Mouse (Mus musculus) forebrain, embryonic 11.5 days (tissue): ENCODE data around the gene Cxcl5. TPM values are rescaled to one million over a fixed set of nuclear protein-coding genes. Genes with fewer than 3 reads are reported as not detected.

ENCODE experiments used
- ATAC-seq: fragments of 200-750 bp; cut with Nextera tagmentation; replicated peaks from 2 replicates; pipeline ENCODE4 v1.8.0; 2017; ENCODE audit warnings: moderate TSS enrichment; ENCODE audit not compliant: low FRiP score
- DNase-seq: peaks from one replicate; pipeline ENCODE4 v3.0.0-alpha.2; 2017; ENCODE audit warnings: low spot score
- H3K27ac ChIP-seq: fragments of 300-500 bp; sonication (generic); 2 replicates; pipeline ENCODE4 v1.5.1; 2014; ENCODE audit warnings: low read depth, low read length
- H3K27me3 ChIP-seq: fragments of 300-500 bp; sonication (generic); 2 replicates; pipeline ENCODE4 v1.6.1; 2014; ENCODE audit warnings: mild to moderate bottlenecking, low read length, mixed read lengths; ENCODE audit not compliant: control insufficient read depth, insufficient read depth
- H3K36me3 ChIP-seq: fragments of 300-500 bp; sonication (generic); 2 replicates; pipeline ENCODE4 v1.6.1; 2014; ENCODE audit warnings: mild to moderate bottlenecking, low read length, moderate library complexity, mixed read lengths; ENCODE audit not compliant: control insufficient read depth, insufficient read depth
- H3K4me1 ChIP-seq: fragments of 300-500 bp; sonication (generic); replicated peaks from 2 replicates; pipeline ENCODE4 v1.6.1; 2014; ENCODE audit warnings: low read length, mixed read lengths; ENCODE audit not compliant: control insufficient read depth, insufficient read depth
- H3K4me2 ChIP-seq: fragments of 300-500 bp; sonication (generic); 2 replicates; pipeline ENCODE4 v1.6.1; 2014; ENCODE audit warnings: low read depth, mild to moderate bottlenecking, low read length, moderate library complexity, mixed read lengths; ENCODE audit not compliant: severe bottlenecking
- H3K4me3 ChIP-seq: fragments of 300-500 bp; sonication (generic); 2 replicates; pipeline ENCODE4 v1.5.1; 2014; ENCODE audit warnings: low read depth, low read length
- H3K9ac ChIP-seq: fragments of 300-500 bp; sonication (generic); 2 replicates; pipeline ENCODE4 v1.6.1; 2014; ENCODE audit warnings: low read length
- H3K9me3 ChIP-seq: fragments of 300-500 bp; sonication (generic); 2 replicates; pipeline ENCODE4 v1.6.1; 2016; ENCODE audit warnings: low read length, mixed read lengths; ENCODE audit not compliant: control insufficient read depth
- WGBS: fragments of 180-500 bp; shearing (Covaris S2); extraction: QIAGEN DNeasy Blood & Tissue Kit; methylation state at CpG from one replicate; pipeline ENCODE4 v1.1.7; 2014; 5-methylcytosine and 5-hydroxymethylcytosine counted together
- polyA plus RNA-seq: library from polyadenylated mRNA; unstranded; fragments of >200 nt; fragmentation: Nextera tagmentation; extraction: Ambion mirVana; gene quantifications from 2 replicates; pipeline ENCODE4 v1.2.1, GENCODE M21; 2014

Cxcl5 gene
- 0.17 TPM in 1 of 2 replicates, not detected in the other for polyA plus RNA-seq

DNA sequence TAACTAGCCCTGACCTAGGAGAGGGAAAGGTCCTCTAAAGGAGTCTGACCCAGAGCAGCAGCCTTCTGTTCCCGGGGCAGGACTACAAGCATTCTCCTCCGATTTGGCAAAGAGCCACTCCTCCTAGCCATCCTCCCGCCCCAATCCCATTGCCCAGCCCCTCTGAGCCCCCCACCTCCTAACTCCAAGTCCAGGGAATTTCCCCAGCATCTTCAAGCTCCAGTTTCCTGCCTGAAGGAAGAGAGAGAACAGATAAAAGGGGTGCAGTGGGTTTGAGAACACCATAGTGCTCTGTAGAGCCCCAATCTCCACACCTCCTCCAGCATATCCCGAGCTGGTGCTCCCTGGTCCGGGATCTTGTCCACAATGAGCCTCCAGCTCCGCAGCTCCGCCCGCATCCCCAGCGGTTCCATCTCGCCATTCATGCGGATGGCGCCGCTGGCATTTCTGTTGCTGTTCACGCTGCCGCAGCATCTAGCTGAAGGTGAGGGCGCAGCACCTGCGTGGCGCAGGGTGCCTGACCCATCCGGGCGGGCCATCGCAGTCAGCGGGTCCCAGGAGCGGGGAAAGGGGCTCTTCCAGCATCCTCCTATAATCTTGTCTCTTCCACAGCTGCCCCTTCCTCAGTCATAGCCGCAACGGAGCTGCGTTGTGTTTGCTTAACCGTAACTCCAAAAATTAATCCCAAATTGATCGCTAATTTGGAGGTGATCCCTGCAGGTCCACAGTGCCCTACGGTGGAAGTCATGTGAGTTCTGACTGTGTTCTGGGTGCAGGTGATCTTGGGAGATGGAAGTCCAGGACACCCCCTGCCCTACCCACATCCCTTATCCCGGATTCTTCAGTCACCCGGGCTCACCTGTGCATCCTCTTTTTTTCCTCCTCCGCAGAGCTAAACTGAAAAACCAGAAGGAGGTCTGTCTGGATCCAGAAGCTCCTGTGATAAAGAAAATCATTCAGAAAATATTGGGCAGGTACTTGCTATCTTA, at the start of gene Cxcl5:
Gene Cxcl5 (plus strand): TSS at position 284 of the 989 bp plus-strand sequence.
- peak; percentile 37; the same call in 1 of the 2 replicates for ATAC-seq
- peaks cover 6% of the 10 kb centered on the region for H3K27me3 ChIP-seq
- peak; percentile 65 for DNase-seq
- H3K4me2 ChIP-seq = peak within 1 kb of the TSS; percentile 73
- H3K4me1 ChIP-seq = peaks cover 8% of the 10 kb centered on the region; the same call in 1 of the 2 replicates
- 2% methylated on average over 32 of the region's 32 CpGs for WGBS
- no peaks in the 10 kb centered on the region for H3K36me3 ChIP-seq
- no peak within 1 kb of the TSS for H3K27ac ChIP-seq
- no peaks in the 10 kb centered on the region for H3K9me3 ChIP-seq
- peak within 1 kb of the TSS; percentile 49 for H3K9ac ChIP-seq
- H3K4me3 ChIP-seq = peak within 1 kb of the TSS; percentile 32

DNA sequence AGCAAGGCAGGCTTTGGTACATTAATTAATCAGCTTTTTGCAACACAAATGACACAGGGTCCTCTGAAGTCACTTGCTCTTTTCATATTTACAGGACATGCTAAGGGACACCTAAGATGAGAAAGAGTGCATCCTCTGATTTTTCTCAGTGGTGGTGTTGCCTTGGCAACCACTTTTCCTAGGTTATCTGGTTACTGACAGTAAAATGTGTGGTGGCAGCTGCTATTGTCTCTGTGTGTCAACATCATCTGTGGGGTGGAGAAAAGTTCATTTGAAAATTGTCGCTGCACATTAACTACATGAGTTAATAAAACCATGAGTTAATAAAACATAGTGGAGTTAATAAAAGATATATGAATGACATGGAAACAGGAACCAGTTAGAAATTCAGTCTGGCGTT, 47.8 kb upstream of the Cxcl5 start:
- Histone ChIP-seq H3K27me3 (no peaks in the 10 kb centered on the region), H3K9me3 (no peaks in the 10 kb centered on the region), H3K9ac (no peak overlapping the region), H3K36me3 (no peaks in the 10 kb centered on the region), H3K27ac (no peak overlapping the region), H3K4me1 (no peaks in the 10 kb centered on the region), H3K4me2 (no peak overlapping the region), H3K4me3 (no peak overlapping the region)
- DNase-seq = no peak
- 87% methylated on average over 2 of the region's 2 CpGs for WGBS
- no peak for ATAC-seq

DNA sequence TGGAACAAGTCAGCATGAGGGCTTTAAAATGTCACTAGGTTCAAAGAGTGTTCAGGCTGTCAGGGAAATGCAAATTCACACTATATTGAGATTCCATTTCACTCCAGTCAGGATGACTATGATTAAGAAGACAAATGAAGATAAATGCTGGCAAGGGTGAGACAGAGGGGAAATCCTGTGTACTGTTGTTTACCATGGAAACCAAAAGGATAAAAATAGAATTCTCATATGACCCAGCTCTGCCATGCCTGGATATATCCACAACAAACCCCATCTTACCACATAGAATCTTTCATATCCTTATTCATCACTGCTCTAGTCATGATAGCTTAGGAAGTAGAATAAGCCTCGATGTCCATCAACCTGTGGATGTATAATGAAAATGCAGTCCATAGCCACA, 41.2 kb upstream of the Cxcl5 start:
- no peak for ATAC-seq
- Histone ChIP-seq H3K27me3 (no peaks in the 10 kb centered on the region), H3K9ac (no peak overlapping the region), H3K27ac (no peak overlapping the region), H3K36me3 (no peaks in the 10 kb centered on the region), H3K4me2 (no peak overlapping the region), H3K4me1 (no peaks in the 10 kb centered on the region), H3K9me3 (no peaks in the 10 kb centered on the region), H3K4me3 (no peak overlapping the region)
- no peak for DNase-seq
- WGBS = 81% methylated on average over 1 of the region's 1 CpGs

DNA sequence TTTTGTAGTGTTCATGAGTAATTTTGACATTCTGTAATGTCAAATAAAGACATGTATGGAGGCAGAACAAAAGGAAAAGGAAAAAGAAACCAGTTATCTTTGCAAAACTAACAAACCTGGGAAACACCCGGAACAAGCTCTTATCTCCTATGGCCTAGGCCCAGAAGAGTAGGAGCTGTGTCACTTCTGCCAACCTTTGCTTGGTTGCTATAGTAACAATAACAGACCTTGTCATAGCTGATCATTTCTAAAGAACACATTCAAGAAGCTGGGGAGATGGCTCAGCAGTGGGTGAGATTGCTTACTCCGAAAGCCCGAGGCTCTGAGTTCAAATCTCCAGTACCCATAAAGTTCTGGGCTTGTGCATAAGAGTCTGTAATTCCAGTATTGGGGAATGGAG, 36.5 kb upstream of the Cxcl5 start:
- H3K9me3 ChIP-seq = no peaks in the 10 kb centered on the region
- H3K27me3 ChIP-seq = no peaks in the 10 kb centered on the region
- WGBS = 99% methylated on average over 3 of the region's 3 CpGs
- DNase-seq = no peak
- no peaks in the 10 kb centered on the region for H3K4me1 ChIP-seq
- no peak overlapping the region for H3K4me2 ChIP-seq
- no peak overlapping the region for H3K27ac ChIP-seq
- H3K4me3 ChIP-seq = no peak overlapping the region
- H3K36me3 ChIP-seq = no peaks in the 10 kb centered on the region
- H3K9ac ChIP-seq = no peak overlapping the region
- no peak for ATAC-seq

DNA sequence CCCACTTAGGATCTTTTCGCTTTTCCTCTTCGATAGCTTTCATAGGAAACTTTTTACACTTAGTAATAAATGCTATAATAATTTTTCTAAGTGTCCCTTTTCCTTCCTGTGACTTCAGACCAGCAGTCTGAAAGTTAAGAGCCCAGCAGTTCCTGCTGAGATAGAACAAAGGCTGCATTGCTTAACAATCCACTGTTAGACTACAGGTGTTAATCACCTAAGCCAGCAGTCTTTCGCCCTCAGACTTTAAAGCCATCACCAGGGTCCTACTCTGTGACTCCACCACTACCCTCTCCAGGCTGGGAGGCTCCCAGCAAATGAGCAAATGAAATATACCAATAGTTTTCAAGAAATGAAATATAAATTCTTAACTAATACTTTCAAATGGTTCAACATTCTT, 30.9 kb upstream of the Cxcl5 start:
- Histone ChIP-seq H3K4me2 (no peak overlapping the region), H3K36me3 (no peaks in the 10 kb centered on the region), H3K4me3 (no peak overlapping the region), H3K9ac (no peak overlapping the region), H3K9me3 (no peaks in the 10 kb centered on the region), H3K4me1 (no peaks in the 10 kb centered on the region), H3K27ac (no peak overlapping the region), H3K27me3 (no peaks in the 10 kb centered on the region)
- 76% methylated on average over 3 of the region's 3 CpGs for WGBS
- DNase-seq (no peak), ATAC-seq (no peak)

DNA sequence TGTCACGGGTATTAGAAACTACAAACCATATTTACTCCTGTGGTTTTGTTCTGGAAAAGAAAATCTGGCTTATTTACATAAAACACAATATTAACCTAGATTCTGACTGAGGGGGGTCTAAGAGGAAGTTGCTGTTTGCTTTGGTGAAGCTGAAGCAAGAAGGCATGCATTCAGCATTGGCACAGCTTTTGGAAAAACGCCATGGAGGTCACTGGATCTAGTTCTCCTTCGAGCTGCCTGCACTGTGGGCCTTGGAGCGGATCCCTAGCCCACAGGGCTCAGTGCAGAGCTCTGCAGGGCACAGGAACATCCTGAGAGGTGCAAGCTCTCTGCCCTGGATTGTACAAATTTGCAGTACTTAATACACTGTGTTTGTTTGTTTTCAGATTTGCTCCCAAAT, 27.7 kb upstream of the Cxcl5 start:
- Histone ChIP-seq H3K9ac (no peak overlapping the region), H3K27me3 (no peaks in the 10 kb centered on the region), H3K4me2 (no peak overlapping the region), H3K9me3 (no peaks in the 10 kb centered on the region), H3K4me1 (no peaks in the 10 kb centered on the region), H3K27ac (no peak overlapping the region), H3K4me3 (no peak overlapping the region), H3K36me3 (no peaks in the 10 kb centered on the region)
- WGBS = 82% methylated on average over 4 of the region's 4 CpGs
- ATAC-seq = no peak
- no peak for DNase-seq

GRCm38 (mm10) chr5:90742029-90742428, 17.1 kb upstream of the Cxcl5 start:
- H3K27ac ChIP-seq = no peak overlapping the region
- H3K27me3 ChIP-seq = no peaks in the 10 kb centered on the region
- no peak overlapping the region for H3K9ac ChIP-seq
- no peak for DNase-seq
- no peaks in the 10 kb centered on the region for H3K4me1 ChIP-seq
- WGBS = 80% methylated on average over 4 of the region's 4 CpGs
- no peaks in the 10 kb centered on the region for H3K36me3 ChIP-seq
- no peak for ATAC-seq
- no peak overlapping the region for H3K4me2 ChIP-seq
- H3K9me3 ChIP-seq = no peaks in the 10 kb centered on the region
- H3K4me3 ChIP-seq = no peak overlapping the region

- H3K4me1 ChIP-seq = 0 out of 2 replicates have a peak, but pooled peaks cover 2% of the 10 kb centered on the region
- no peak overlapping the region for H3K27ac ChIP-seq
- no peak for DNase-seq
- H3K9me3 ChIP-seq = no peaks in the 10 kb centered on the region
- no peaks in the 10 kb centered on the region for H3K36me3 ChIP-seq
- no peak for ATAC-seq
- WGBS = 91% methylated on average over 1 of the region's 1 CpGs
- H3K27me3 ChIP-seq = no peaks in the 10 kb centered on the region
- H3K4me3 ChIP-seq = no peak overlapping the region
- H3K4me2 ChIP-seq = no peak overlapping the region
- H3K9ac ChIP-seq = no peak overlapping the region
These were observed 5.2 kb upstream of the Cxcl5 start for GRCm38 (mm10) chr5:90753934-90754333.
